Mouse (Mus musculus): ENCODE measurements at regions not wholly inside any gene's neighbourhood (a gene's known extent, or its start where the extent isn't known, plus 50 kb on each side); places are given as distances from the start of the nearest gene placed in this dataset.

- TF ChIP-seq CTCF (IDR thresholded peaks at IDR 0.05; ENCODE audit: low read depth) (no peak), EP300 (IDR thresholded peaks at IDR 0.05; ENCODE audit: low read depth) (no peak)
Observed at GRCm38 (mm10) chr3:157374178-157374577, 159.8 kb upstream of the Zranb2 start.
